ENCODE assay signal across 8 mouse cellular contexts in the genomic region with DNA sequence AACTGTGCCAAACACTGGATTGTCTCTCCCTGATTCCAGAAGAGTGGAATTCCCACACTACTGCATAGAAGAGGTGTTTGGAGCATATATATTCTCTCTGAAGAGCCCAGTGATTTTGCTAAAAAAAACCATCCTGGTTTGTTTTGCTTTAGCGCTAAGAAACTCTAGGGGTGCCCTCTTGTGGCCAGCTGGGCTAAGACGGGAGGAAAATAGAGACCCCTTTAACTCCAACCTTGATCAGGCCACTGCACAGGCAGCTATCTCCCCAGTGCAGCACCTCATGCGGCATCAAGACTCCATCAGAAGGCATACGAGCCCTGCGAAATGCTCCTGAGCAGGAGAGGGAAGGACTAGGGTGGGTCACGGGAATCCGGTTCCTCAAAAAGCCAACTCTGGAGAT. TPM values are rescaled to one million over a fixed set of nuclear protein-coding genes. Genes with fewer than 3 reads are reported as not detected.
DNase-seq lines count a peak whose midpoint lies in the region; ATAC-seq and TF ChIP-seq lines count a peak whose summit lies in the region.

No protein-coding gene starts in this region.

- TF ChIP-seq CTCF in kidney, adult 2 months (conservative IDR thresholded peaks at IDR 0.05; ENCODE audit: insufficient read depth, insufficient read length, low read depth, low read length), result peak; percentile 55

- no peak overlapping the region for H3K27ac ChIP-seq in kidney, adult 2 months (ENCODE audit: insufficient read depth, low read depth, low read length)
- H3K27ac ChIP-seq in liver, embryonic 13.5 days, result no peak overlapping the region

- H3K4me2 ChIP-seq in liver, embryonic 13.5 days, result peak overlapping the region; percentile 19

- H3K4me1 ChIP-seq in kidney, adult 2 months (ENCODE audit: control insufficient read depth, insufficient read depth, low read length), result no peaks in the 10 kb centered on the region
- H3K4me1 ChIP-seq in liver, embryonic 13.5 days (replicated peaks), result peaks cover 8% of the 10 kb centered on the region

- WGBS in kidney, adult 2 months, result 6% methylated on average over 7 of the region's 7 CpGs
- 5% methylated on average over 7 of the region's 7 CpGs for WGBS in liver, embryonic 13.5 days (ENCODE audit: insufficient replicate concordance)

- DNase-seq in 416B (ENCODE audit: low read depth), result peak; percentile 59
- DNase-seq in WW6 (ENCODE audit: low read depth, low spot score), result peak; percentile 57
- DNase-seq in cerebellum, postnatal 4 days (ENCODE audit: low spot score in 2 of 2), result peak; percentile 55 to 75
- DNase-seq in gastrocnemius, postnatal 4 days (ENCODE audit: low spot score in 2 of 2), result peak; percentile 48 to 76
- peak; percentile 67 for DNase-seq in kidney, adult 2 months
- peak; percentile 44 for DNase-seq in liver, embryonic 13.5 days
- peak; percentile 61 for DNase-seq in neural tube, embryonic 10.5 days (ENCODE audit: extremely low spot score, low spot score)
- peak; percentile 51 for DNase-seq in testis, postnatal 14 days (ENCODE audit: low spot score)

- H3K27me3 ChIP-seq in kidney, adult 2 months (replicated peaks; ENCODE audit: control insufficient read depth, insufficient read depth, low read length), result no peaks in the 10 kb centered on the region
- peaks cover 44% of the 10 kb centered on the region for H3K27me3 ChIP-seq in liver, embryonic 13.5 days

- no peaks in the 10 kb centered on the region for H3K9me3 ChIP-seq in liver, embryonic 13.5 days (replicated peaks)

- ATAC-seq in liver, embryonic 13.5 days (ENCODE audit: low read depth), result no peak

- no peak overlapping the region for H3K9ac ChIP-seq in liver, embryonic 13.5 days

- no peak overlapping the region for H3K4me3 ChIP-seq in kidney, adult 2 months (ENCODE audit: insufficient read depth, low read depth, low read length)
- H3K4me3 ChIP-seq in liver, embryonic 13.5 days (replicated peaks), result 0 out of 2 replicates have a peak overlapping the region, but pooled peaks have one; percentile 11

- no peak for TF ChIP-seq POLR2A in kidney, adult 2 months (IDR thresholded peaks at IDR 0.05; ENCODE audit: low read depth, low read length)

- H3K36me3 ChIP-seq in kidney, adult 2 months (ENCODE audit: control insufficient read depth, insufficient read depth, low read length), result no peaks in the 10 kb centered on the region
- H3K36me3 ChIP-seq in liver, embryonic 13.5 days, result no peaks in the 10 kb centered on the region

RNA-seq across cellular contexts. Expression of gene Alox12b, which starts 6.3 kb away (rescaled TPM):
- total RNA-seq in gastrocnemius, postnatal 4 days (2021), result not detected
- 0.27 TPM in 2 replicates for polyA plus RNA-seq in kidney, adult 2 months (2012; rRNA removed)
- polyA plus RNA-seq in liver, embryonic 13.5 days (2015; fragmentation: Nextera tagmentation; extraction: Ambion mirVana), result not detected in 2 replicates

RNA-seq across cellular contexts. Expression of gene Aloxe3, which starts 24.7 kb away (rescaled TPM):
- total RNA-seq in gastrocnemius, postnatal 4 days (2021), result under 1 TPM in 1 of 2 experiments, not detected in 1; 0.23 TPM
- 0.39 and 0.48 TPM in 2 replicates for polyA plus RNA-seq in kidney, adult 2 months (2012; rRNA removed)
- polyA plus RNA-seq in liver, embryonic 13.5 days (2015; fragmentation: Nextera tagmentation; extraction: Ambion mirVana), result 0.06 TPM in 1 of 2 replicates, not detected in the other

RNA-seq across cellular contexts. Expression of gene 9130213A22Rik, which starts 28.1 kb away (rescaled TPM):
- total RNA-seq in gastrocnemius, postnatal 4 days (2021), result under 1 TPM; 0.29 to 0.56 TPM
- 0.74 and 0.79 TPM in 2 replicates for polyA plus RNA-seq in kidney, adult 2 months (2012; rRNA removed)
- polyA plus RNA-seq in liver, embryonic 13.5 days (2015; fragmentation: Nextera tagmentation; extraction: Ambion mirVana), result 0.09 TPM in 1 of 2 replicates, not detected in the other

RNA-seq across cellular contexts. Expression of gene Hes7, which starts 30.2 kb away (rescaled TPM):
- total RNA-seq in gastrocnemius, postnatal 4 days (2021), result under 1 TPM; 0.34 to 0.54 TPM
- polyA plus RNA-seq in kidney, adult 2 months (2012; rRNA removed), result 0.18 and 0.19 TPM in 2 replicates
- polyA plus RNA-seq in liver, embryonic 13.5 days (2015; fragmentation: Nextera tagmentation; extraction: Ambion mirVana), result 0.17 and 0.18 TPM in 2 replicates

RNA-seq across cellular contexts. Expression of gene Alox8, which starts 47.2 kb away (rescaled TPM):
- total RNA-seq in gastrocnemius, postnatal 4 days (2021), result not detected
- 0.05 and 0.08 TPM in 2 replicates for polyA plus RNA-seq in kidney, adult 2 months (2012; rRNA removed)
- 0.20 TPM in 1 of 2 replicates, not detected in the other for polyA plus RNA-seq in liver, embryonic 13.5 days (2015; fragmentation: Nextera tagmentation; extraction: Ambion mirVana)
